Mouse (Mus musculus): ENCODE measurements around the gene Nt5dc3.

Nt5dc3 gene

GRCm38 (mm10) chr10:86778398-86779116 lies at the start of gene Nt5dc3:
Gene Nt5dc3 (plus strand): TSS chr10:86779005.
- DNase-seq: peak; percentile 98

GRCm38 (mm10) chr10:86730823-86731499 lies 47.8 kb upstream of the Nt5dc3 start:
- peak; percentile 71 to 90 for DNase-seq

- DNase-seq: no peak
These were observed 47.3 kb upstream of the Nt5dc3 start for GRCm38 (mm10) chr10:86731500-86731863.

- DNase-seq: no peak
These were observed 43.8 kb upstream of the Nt5dc3 start for GRCm38 (mm10) chr10:86735036-86735435.

GRCm38 (mm10) chr10:86742918-86743317 lies 35.9 kb upstream of the Nt5dc3 start:
- DNase-seq: no peak

GRCm38 (mm10) chr10:86744306-86744705 lies 34.5 kb upstream of the Nt5dc3 start:
- no peak for DNase-seq

- no peak for DNase-seq
These were observed 22.8 kb upstream of the Nt5dc3 start for GRCm38 (mm10) chr10:86755816-86756502.

GRCm38 (mm10) chr10:86757724-86758123 lies 21.1 kb upstream of the Nt5dc3 start:
- DNase-seq: no peak

- no peak for DNase-seq
These were observed 20.6 kb upstream of the Nt5dc3 start for GRCm38 (mm10) chr10:86758211-86758610.

GRCm38 (mm10) chr10:86761236-86761635 lies 17.6 kb upstream of the Nt5dc3 start:
- DNase-seq: no peak

- no peak for DNase-seq
These were observed 17.0 kb upstream of the Nt5dc3 start for GRCm38 (mm10) chr10:86761722-86762383.

GRCm38 (mm10) chr10:86762384-86762730 lies 16.4 kb upstream of the Nt5dc3 start:
- DNase-seq: no peak

GRCm38 (mm10) chr10:86763672-86764071 lies 15.1 kb upstream of the Nt5dc3 start, which contains the start of gene Gm49358:
Gene Gm49358 (plus strand): TSS chr10:86763972.
- no peak for DNase-seq

- DNase-seq: no peak
These were observed 13.3 kb upstream of the Nt5dc3 start for GRCm38 (mm10) chr10:86765344-86765966.

- no peak for DNase-seq
These were observed 9.6 kb upstream of the Nt5dc3 start for GRCm38 (mm10) chr10:86769216-86769615.

GRCm38 (mm10) chr10:86769797-86770196 lies 9.0 kb upstream of the Nt5dc3 start:
- no peak for DNase-seq

GRCm38 (mm10) chr10:86771701-86772100 lies 7.1 kb upstream of the Nt5dc3 start:
- DNase-seq: peak; percentile 45 to 69

- no peak for DNase-seq
These were observed 6.6 kb upstream of the Nt5dc3 start for GRCm38 (mm10) chr10:86772231-86772631.

GRCm38 (mm10) chr10:86773360-86773759 lies 5.4 kb upstream of the Nt5dc3 start:
- DNase-seq: no peak

- no peak for DNase-seq
These were observed 2.5 kb upstream of the Nt5dc3 start for GRCm38 (mm10) chr10:86776281-86776680.

GRCm38 (mm10) chr10:86777614-86778319 lies 1.0 kb upstream of the Nt5dc3 start:
- no peak for DNase-seq

- peak in 1 of 2 experiments; percentile 41 for DNase-seq
These were observed 431 bp downstream of the Nt5dc3 start for GRCm38 (mm10) chr10:86779117-86779755.

Measured in kidney, adult 8-10 months (tissue).